Mouse (Mus musculus): ENCODE data around the gene Nos3. TPM values are rescaled to one million over a fixed set of nuclear protein-coding genes. Genes with fewer than 3 reads are reported as not detected.

The Nos3 gene
- polyA plus RNA-seq, 1 experiment from 2014 or later = 7.5 TPM

- no peak for ATAC-seq
- H3K9me3 ChIP-seq (ENCODE audit: control insufficient read depth, low read length) = no peaks in the 10 kb centered on the region
- peaks cover 36% of the 10 kb centered on the region for H3K4me1 ChIP-seq (replicated peaks; ENCODE audit: control insufficient read depth, insufficient read depth, low read length)
- peak overlapping the region; percentile 68 for H3K4me3 ChIP-seq (replicated peaks; ENCODE audit: low read length)
- 41% methylated on average over 12 of the region's 15 CpGs for WGBS
- peak overlapping the region; percentile 87 for H3K4me2 ChIP-seq (ENCODE audit: low read length)
- H3K36me3 ChIP-seq (ENCODE audit: control insufficient read depth, insufficient read depth) = no peaks in the 10 kb centered on the region
- peak overlapping the region; percentile 80 for H3K9ac ChIP-seq (replicated peaks; ENCODE audit: low read depth, low read length)
- H3K27me3 ChIP-seq (replicated peaks; ENCODE audit: control insufficient read depth, insufficient read depth, low read length) = 0 out of 2 replicates have a peak, but pooled peaks cover 2% of the 10 kb centered on the region
- no peak overlapping the region for H3K27ac ChIP-seq (ENCODE audit: low read length)
These were observed 13.9 kb upstream of the Nos3 start for GRCm38 (mm10) chr5:24350531-24351250.

- 0% methylated on average over 31 of the region's 53 CpGs for WGBS
- Histone ChIP-seq H3K9ac (replicated peaks; ENCODE audit: low read depth, low read length) (peak within 1 kb of the TSS; percentile 80), H3K36me3 (ENCODE audit: control insufficient read depth, insufficient read depth) (no peaks in the 10 kb centered on the region), H3K4me3 (replicated peaks; ENCODE audit: low read length) (peak within 1 kb of the TSS; percentile 68), H3K4me1 (replicated peaks; ENCODE audit: control insufficient read depth, insufficient read depth, low read length) (peaks cover 36% of the 10 kb centered on the region), H3K27ac (ENCODE audit: low read length) (peak within 1 kb of the TSS; percentile 83), H3K27me3 (replicated peaks; ENCODE audit: control insufficient read depth, insufficient read depth, low read length) (0 out of 2 replicates have a peak, but pooled peaks cover 2% of the 10 kb centered on the region), H3K9me3 (ENCODE audit: control insufficient read depth, low read length) (no peaks in the 10 kb centered on the region), H3K4me2 (ENCODE audit: low read length) (peak within 1 kb of the TSS; percentile 87)
- peak; percentile 45; the same call in 1 of the 2 replicates for ATAC-seq
These were observed 13.3 kb upstream of the Nos3 start, which contains the start of gene Kcnh2 for GRCm38 (mm10) chr5:24351278-24351677. Gene Kcnh2 (minus strand): TSS chr5:24351604.

- whole genome bisulfite sequencing = under 1% methylated on average over 26 of the region's 41 CpGs
- peak; percentile 90 for ATAC-seq
- H3K27me3 ChIP-seq (replicated peaks; ENCODE audit: control insufficient read depth, insufficient read depth, low read length) = 0 out of 2 replicates have a peak, but pooled peaks cover 2% of the 10 kb centered on the region
- peaks cover 36% of the 10 kb centered on the region for H3K4me1 ChIP-seq (replicated peaks; ENCODE audit: control insufficient read depth, insufficient read depth, low read length)
- peak overlapping the region; percentile 87 for H3K4me2 ChIP-seq (ENCODE audit: low read length)
- peak overlapping the region; percentile 80 for H3K9ac ChIP-seq (replicated peaks; ENCODE audit: low read depth, low read length)
- H3K9me3 ChIP-seq (ENCODE audit: control insufficient read depth, low read length) = no peaks in the 10 kb centered on the region
- H3K4me3 ChIP-seq (replicated peaks; ENCODE audit: low read length) = peak overlapping the region; percentile 68
- H3K27ac ChIP-seq (ENCODE audit: low read length) = peak overlapping the region; percentile 83
- H3K36me3 ChIP-seq (ENCODE audit: control insufficient read depth, insufficient read depth) = no peaks in the 10 kb centered on the region
These were observed 12.9 kb upstream of the Nos3 start for GRCm38 (mm10) chr5:24351701-24352171.

- ATAC-seq = peak; percentile 37
- no peaks in the 10 kb centered on the region for H3K9me3 ChIP-seq (ENCODE audit: control insufficient read depth, low read length)
- H3K4me3 ChIP-seq (replicated peaks; ENCODE audit: low read length) = peak overlapping the region; percentile 68
- 0 out of 2 replicates have a peak, but pooled peaks cover 2% of the 10 kb centered on the region for H3K27me3 ChIP-seq (replicated peaks; ENCODE audit: control insufficient read depth, insufficient read depth, low read length)
- peak overlapping the region; percentile 87 for H3K4me2 ChIP-seq (ENCODE audit: low read length)
- H3K27ac ChIP-seq (ENCODE audit: low read length) = peak overlapping the region; percentile 83
- peaks cover 36% of the 10 kb centered on the region for H3K4me1 ChIP-seq (replicated peaks; ENCODE audit: control insufficient read depth, insufficient read depth, low read length)
- H3K36me3 ChIP-seq (ENCODE audit: control insufficient read depth, insufficient read depth) = no peaks in the 10 kb centered on the region
- 2% methylated on average over 24 of the region's 24 CpGs for WGBS
- H3K9ac ChIP-seq (replicated peaks; ENCODE audit: low read depth, low read length) = peak overlapping the region; percentile 80
These were observed 12.3 kb upstream of the Nos3 start for GRCm38 (mm10) chr5:24352251-24352859.

GRCm38 (mm10) chr5:24353327-24353726 lies 11.3 kb upstream of the Nos3 start:
- WGBS = 35% methylated on average over 4 of the region's 4 CpGs
- Histone ChIP-seq H3K36me3 (ENCODE audit: control insufficient read depth, insufficient read depth) (no peaks in the 10 kb centered on the region), H3K9me3 (ENCODE audit: control insufficient read depth, low read length) (no peaks in the 10 kb centered on the region), H3K27ac (ENCODE audit: low read length) (no peak overlapping the region), H3K4me3 (replicated peaks; ENCODE audit: low read length) (no peak overlapping the region), H3K4me2 (ENCODE audit: low read length) (no peak overlapping the region), H3K9ac (replicated peaks; ENCODE audit: low read depth, low read length) (no peak overlapping the region), H3K27me3 (replicated peaks; ENCODE audit: control insufficient read depth, insufficient read depth, low read length) (0 out of 2 replicates have a peak, but pooled peaks cover 2% of the 10 kb centered on the region), H3K4me1 (replicated peaks; ENCODE audit: control insufficient read depth, insufficient read depth, low read length) (peaks cover 31% of the 10 kb centered on the region)
- no peak for ATAC-seq

GRCm38 (mm10) chr5:24356764-24357163 lies 7.8 kb upstream of the Nos3 start:
- Histone ChIP-seq H3K27me3 (replicated peaks; ENCODE audit: control insufficient read depth, insufficient read depth, low read length) (0 out of 2 replicates have a peak, but pooled peaks cover 2% of the 10 kb centered on the region), H3K4me2 (ENCODE audit: low read length) (no peak overlapping the region), H3K9me3 (ENCODE audit: control insufficient read depth, low read length) (no peaks in the 10 kb centered on the region), H3K27ac (ENCODE audit: low read length) (no peak overlapping the region), H3K9ac (replicated peaks; ENCODE audit: low read depth, low read length) (no peak overlapping the region), H3K36me3 (ENCODE audit: control insufficient read depth, insufficient read depth) (no peaks in the 10 kb centered on the region), H3K4me1 (replicated peaks; ENCODE audit: control insufficient read depth, insufficient read depth, low read length) (peaks cover 12% of the 10 kb centered on the region), H3K4me3 (replicated peaks; ENCODE audit: low read length) (no peak overlapping the region)
- ATAC-seq = no peak
- WGBS = 56% methylated on average over 4 of the region's 4 CpGs

- ATAC-seq = no peak
- Histone ChIP-seq H3K4me2 (ENCODE audit: low read length) (no peak overlapping the region), H3K27me3 (replicated peaks; ENCODE audit: control insufficient read depth, insufficient read depth, low read length) (0 out of 2 replicates have a peak, but pooled peaks cover 2% of the 10 kb centered on the region), H3K27ac (ENCODE audit: low read length) (no peak overlapping the region), H3K36me3 (ENCODE audit: control insufficient read depth, insufficient read depth) (no peaks in the 10 kb centered on the region), H3K9ac (replicated peaks; ENCODE audit: low read depth, low read length) (no peak overlapping the region), H3K9me3 (ENCODE audit: control insufficient read depth, low read length) (no peaks in the 10 kb centered on the region), H3K4me3 (replicated peaks; ENCODE audit: low read length) (no peak overlapping the region), H3K4me1 (replicated peaks; ENCODE audit: control insufficient read depth, insufficient read depth, low read length) (peaks cover 5% of the 10 kb centered on the region)
- 11% methylated on average over 7 of the region's 7 CpGs for WGBS
These were observed 7.1 kb upstream of the Nos3 start for GRCm38 (mm10) chr5:24357461-24357860.

- H3K4me1 ChIP-seq (replicated peaks; ENCODE audit: control insufficient read depth, insufficient read depth, low read length) = no peaks in the 10 kb centered on the region
- no peak overlapping the region for H3K4me2 ChIP-seq (ENCODE audit: low read length)
- H3K9me3 ChIP-seq (ENCODE audit: control insufficient read depth, low read length) = no peaks in the 10 kb centered on the region
- H3K27ac ChIP-seq (ENCODE audit: low read length) = no peak overlapping the region
- H3K9ac ChIP-seq (replicated peaks; ENCODE audit: low read depth, low read length) = no peak overlapping the region
- ATAC-seq = peak; percentile 70
- no peak overlapping the region for H3K4me3 ChIP-seq (replicated peaks; ENCODE audit: low read length)
- 0% methylated on average over 7 of the region's 7 CpGs for WGBS
- H3K27me3 ChIP-seq (replicated peaks; ENCODE audit: control insufficient read depth, insufficient read depth, low read length) = no peaks in the 10 kb centered on the region
- H3K36me3 ChIP-seq (ENCODE audit: control insufficient read depth, insufficient read depth) = no peaks in the 10 kb centered on the region
These were observed 3.7 kb upstream of the Nos3 start for GRCm38 (mm10) chr5:24360792-24361454.

GRCm38 (mm10) chr5:24363467-24363866 lies 1.1 kb upstream of the Nos3 start:
- Histone ChIP-seq H3K27ac (ENCODE audit: low read length) (no peak overlapping the region), H3K9me3 (ENCODE audit: control insufficient read depth, low read length) (no peaks in the 10 kb centered on the region), H3K4me2 (ENCODE audit: low read length) (no peak overlapping the region), H3K36me3 (ENCODE audit: control insufficient read depth, insufficient read depth) (no peaks in the 10 kb centered on the region), H3K4me3 (replicated peaks; ENCODE audit: low read length) (no peak overlapping the region), H3K4me1 (replicated peaks; ENCODE audit: control insufficient read depth, insufficient read depth, low read length) (no peaks in the 10 kb centered on the region), H3K27me3 (replicated peaks; ENCODE audit: control insufficient read depth, insufficient read depth, low read length) (no peaks in the 10 kb centered on the region), H3K9ac (replicated peaks; ENCODE audit: low read depth, low read length) (no peak overlapping the region)
- 88% methylated on average over 2 of the region's 2 CpGs for WGBS
- ATAC-seq = no peak

All from forebrain, embryonic 16.5 days (tissue).